ENCODE assay signal across 8 mouse cellular contexts in genomic region chr2:170131981-170132460, GRCm38 (mm10). TPM values are rescaled to one million over a fixed set of nuclear protein-coding genes. Genes with fewer than 3 reads are reported as not detected.
A peak's percentile ranks its signal among the peaks of the same experiment; 100 is the strongest.
DNase-seq lines count a peak whose midpoint lies in the region; ATAC-seq lines count a peak whose summit lies in the region.

No protein-coding gene starts in this region.

- H3K36me3 ChIP-seq in midbrain, embryonic 11.5 days (ENCODE audit: control insufficient read depth, insufficient read depth, low read length): no peaks in the 10 kb centered on the region

- peak overlapping the region; percentile 84; the same call in 1 of the 2 replicates for H3K4me3 ChIP-seq in midbrain, embryonic 11.5 days (ENCODE audit: low read depth, low read length)

- ATAC-seq in midbrain, embryonic 11.5 days (ENCODE audit: low FRiP score): no peak
- ATAC-seq in frontal cortex, adult (ENCODE audit: low TSS enrichment): no peak

- H3K27ac ChIP-seq in midbrain, embryonic 11.5 days (ENCODE audit: low read depth, low read length): no peak overlapping the region

- WGBS in midbrain, embryonic 11.5 days: 6% methylated on average over 10 of the region's 10 CpGs

- H3K4me1 ChIP-seq in midbrain, embryonic 11.5 days (ENCODE audit: control insufficient read depth, insufficient read depth, low read length): peaks cover 48% of the 10 kb centered on the region

- H3K4me2 ChIP-seq in midbrain, embryonic 11.5 days: peak overlapping the region; percentile 74

- no peaks in the 10 kb centered on the region for H3K27me3 ChIP-seq in midbrain, embryonic 11.5 days (ENCODE audit: control insufficient read depth, insufficient read depth, low read length)

- H3K9me3 ChIP-seq in midbrain, embryonic 11.5 days (ENCODE audit: control insufficient read depth, low read length): no peaks in the 10 kb centered on the region

- peak overlapping the region; percentile 64; the same call in 1 of the 2 replicates for H3K9ac ChIP-seq in midbrain, embryonic 11.5 days (ENCODE audit: low read length)

- DNase-seq in kidney, adult 9 months: peak; percentile 33
- no peak for DNase-seq in kidney, postnatal 25 days
- DNase-seq in Muller cell, postnatal 12 days (ENCODE audit: inconsistent ontology term): peak; percentile 39
- DNase-seq in heart, postnatal 10 days: peak; percentile 28 to 47
- DNase-seq in midbrain, embryonic 11.5 days (ENCODE audit: low spot score, missing footprints): peak; percentile 95
- no peak for DNase-seq in right cerebral cortex, adult 2 months (ENCODE audit: low spot score in 2 of 2)
- DNase-seq in layer of hippocampus, postnatal 14 days (ENCODE audit: low spot score in 2 of 2): no peak

- intact Hi-C loops in heart, postnatal 10 days (cut with DNase I): loop anchor here (5.0 kb wide), 1 partner anchor 85 kb away; no protein-coding TSS in a partner anchor

RNA-seq across cellular contexts. Expression of gene Zfp217, which starts 15.9 kb away (rescaled TPM):
- total RNA-seq in heart, postnatal 10 days (2021): 10 to 100 TPM; 14.4 to 17.7 TPM
- 3.0 and 3.2 TPM in 2 replicates for polyA plus RNA-seq in midbrain, embryonic 11.5 days (2014; fragmentation: Nextera tagmentation; extraction: Ambion mirVana)
- 1 to 10 TPM; 3.0 to 3.1 TPM for total RNA-seq in layer of hippocampus, postnatal 14 days (2021)

Comparison
In these comparisons a context has a peak if more than half of its experiments do, and no peak if none do; other contexts are left out.
1. DNase-seq: peak in kidney, adult 9 months (single experiment), Muller cell, postnatal 12 days (single experiment), heart, postnatal 10 days (2 of 2) and midbrain, embryonic 11.5 days (single experiment); none in kidney, postnatal 25 days (0 of 2), right cerebral cortex, adult 2 months (0 of 2) and layer of hippocampus, postnatal 14 days (0 of 2).